Mouse (Mus musculus): Measurements from ENCODE around the gene Zdhhc17. TPM values are rescaled to one million over a fixed set of nuclear protein-coding genes. Genes with fewer than 3 reads are reported as not detected.

The Zdhhc17 gene
- 0.05 TPM in 1 of 2 replicates, not detected in the other for polyA plus RNA-seq (2012)

DNA sequence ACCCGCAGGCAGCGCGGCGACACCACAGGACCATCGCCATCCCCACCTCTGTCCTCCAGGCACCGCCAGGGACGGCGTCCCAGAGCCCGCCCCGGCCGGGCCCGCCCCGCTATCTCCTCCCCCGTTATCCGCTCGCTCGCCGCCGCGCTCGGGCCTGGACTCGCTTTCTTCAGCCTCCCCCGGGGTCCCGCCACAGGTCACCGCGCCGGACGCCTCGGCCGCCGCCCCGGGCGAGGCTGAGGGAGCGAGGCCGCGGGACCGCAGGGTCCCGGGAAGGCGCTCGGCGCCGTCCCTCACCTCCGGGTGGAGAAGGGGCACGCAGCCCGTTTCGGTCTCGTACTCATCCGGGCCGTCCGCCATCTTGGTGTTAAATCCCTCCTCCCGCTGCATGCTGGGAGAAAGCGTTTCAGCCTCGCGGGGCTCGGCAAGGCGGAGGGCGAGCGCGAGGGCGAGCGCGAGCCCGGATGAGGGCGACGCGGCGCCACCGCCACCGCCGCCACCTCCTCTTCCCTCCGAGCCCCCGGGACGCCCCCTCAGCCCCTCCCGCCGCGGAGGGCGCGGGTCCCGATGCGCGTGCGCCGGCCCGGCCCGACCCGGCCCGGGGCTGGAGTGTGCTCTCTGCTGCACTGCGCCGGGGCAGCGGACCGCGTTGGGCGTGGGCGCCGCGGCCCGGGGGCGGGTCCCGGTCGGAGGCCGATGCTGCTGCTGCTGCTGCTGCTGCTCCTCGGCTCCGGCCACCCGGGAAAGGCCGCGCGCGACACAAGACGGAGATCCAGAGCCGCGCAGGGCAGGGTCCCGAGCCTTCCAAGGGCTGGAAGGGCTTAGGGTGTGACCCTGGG lies at the start of gene Zdhhc17:
TSS of gene Zdhhc17 (minus strand) at position 500 of the 839 bp plus-strand sequence.
- peaks cover 44% of the 10 kb centered on the region for H3K27me3 ChIP-seq (ENCODE audit: control insufficient read depth)

DNA sequence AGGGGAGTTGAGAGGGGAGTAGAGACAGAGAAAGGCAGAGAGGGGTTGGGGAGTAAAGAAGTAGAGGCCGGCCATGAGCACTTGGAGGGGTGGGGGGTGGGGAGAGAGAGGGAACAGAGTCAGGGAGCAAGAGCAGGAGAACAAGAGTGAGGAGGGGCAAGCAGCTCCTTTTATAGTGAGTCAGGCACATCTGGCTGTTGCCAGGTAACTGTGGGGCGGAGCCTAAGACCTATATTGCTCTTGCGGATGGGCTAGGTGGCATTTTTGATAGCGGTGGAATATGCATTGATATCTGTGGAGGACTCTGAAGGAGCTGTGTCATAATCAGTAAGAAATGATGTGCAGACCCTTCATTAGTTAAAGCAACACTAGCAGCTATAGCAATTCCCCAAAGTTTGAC lies 45.8 kb upstream of the Zdhhc17 start:
- H3K27me3 ChIP-seq (ENCODE audit: control insufficient read depth) = no peaks in the 10 kb centered on the region
- H3K4me3 ChIP-seq (replicated peaks) = no peak overlapping the region
- no peak for TF ChIP-seq TAL1 (IDR thresholded peaks at IDR 0.05; ENCODE audit: low read length)
- no peak for TF ChIP-seq GATA1 (IDR thresholded peaks at IDR 0.05; ENCODE audit: low read length)
- H3K36me3 ChIP-seq (ENCODE audit: control insufficient read depth) = no peaks in the 10 kb centered on the region
- H3K9me3 ChIP-seq (ENCODE audit: control insufficient read depth, low read length) = no peaks in the 10 kb centered on the region
- no peaks in the 10 kb centered on the region for H3K4me1 ChIP-seq (ENCODE audit: control insufficient read depth)

More for the DNA sequence above, at the start of gene Zdhhc17:
- Histone ChIP-seq H3K4me1 (ENCODE audit: control insufficient read depth) (peaks cover 52% of the 10 kb centered on the region), H3K9me3 (ENCODE audit: control insufficient read depth, low read length) (no peaks in the 10 kb centered on the region), H3K36me3 (ENCODE audit: control insufficient read depth) (no peaks in the 10 kb centered on the region), H3K4me3 (replicated peaks) (peak within 1 kb of the TSS; percentile 95)
- TF ChIP-seq TAL1 (IDR thresholded peaks at IDR 0.05; ENCODE audit: low read length) (no peak), GATA1 (IDR thresholded peaks at IDR 0.05; ENCODE audit: low read length) (no peak)

DNA sequence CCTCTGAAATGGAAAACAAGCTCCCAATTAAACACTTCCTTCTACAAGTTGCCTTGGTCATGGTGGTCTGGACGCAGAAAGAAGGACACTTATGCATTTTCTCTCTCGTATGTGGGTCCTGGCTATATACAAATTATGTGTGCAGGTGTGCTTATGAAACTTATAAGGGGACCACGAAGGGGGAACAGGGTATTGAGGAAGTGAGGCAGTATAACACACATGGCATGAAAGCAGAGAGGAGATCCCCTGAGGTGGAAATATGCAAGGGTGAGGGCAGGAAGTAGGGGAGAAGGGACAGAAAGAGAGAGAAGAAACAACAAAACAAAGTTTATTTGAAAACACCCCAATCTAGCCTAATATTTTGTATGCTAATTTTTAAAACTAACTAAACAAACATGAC lies 41.7 kb upstream of the Zdhhc17 start:
- no peaks in the 10 kb centered on the region for H3K4me1 ChIP-seq (ENCODE audit: control insufficient read depth)
- TF ChIP-seq TAL1 (IDR thresholded peaks at IDR 0.05; ENCODE audit: low read length) (no peak), GATA1 (IDR thresholded peaks at IDR 0.05; ENCODE audit: low read length) (no peak)
- H3K9me3 ChIP-seq (ENCODE audit: control insufficient read depth, low read length) = no peaks in the 10 kb centered on the region
- H3K4me3 ChIP-seq (replicated peaks) = no peak overlapping the region
- no peaks in the 10 kb centered on the region for H3K36me3 ChIP-seq (ENCODE audit: control insufficient read depth)
- no peaks in the 10 kb centered on the region for H3K27me3 ChIP-seq (ENCODE audit: control insufficient read depth)

DNA sequence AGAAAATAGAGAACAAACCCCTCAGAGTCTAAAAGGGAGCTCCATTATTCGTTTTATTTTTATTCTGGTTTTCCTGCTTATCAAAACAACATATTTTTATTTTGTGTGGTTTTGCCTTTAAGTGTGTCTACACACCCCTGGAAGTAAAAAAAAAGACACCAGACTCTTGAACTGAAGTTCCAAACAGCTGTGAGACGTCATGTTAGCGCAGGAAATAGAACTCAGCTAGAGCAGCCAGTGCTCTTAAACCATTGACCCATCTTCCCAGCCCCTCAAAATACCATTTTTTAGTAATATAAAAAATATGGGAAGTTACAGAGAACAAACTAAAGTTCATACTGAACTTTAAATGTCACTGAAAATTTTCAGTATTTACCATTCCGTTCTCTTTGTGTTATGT lies 40.6 kb upstream of the Zdhhc17 start:
- no peaks in the 10 kb centered on the region for H3K9me3 ChIP-seq (ENCODE audit: control insufficient read depth, low read length)
- H3K4me1 ChIP-seq (ENCODE audit: control insufficient read depth) = no peaks in the 10 kb centered on the region
- H3K27me3 ChIP-seq (ENCODE audit: control insufficient read depth) = no peaks in the 10 kb centered on the region
- TF ChIP-seq TAL1 (IDR thresholded peaks at IDR 0.05; ENCODE audit: low read length) (no peak), GATA1 (IDR thresholded peaks at IDR 0.05; ENCODE audit: low read length) (no peak)
- no peaks in the 10 kb centered on the region for H3K36me3 ChIP-seq (ENCODE audit: control insufficient read depth)
- no peak overlapping the region for H3K4me3 ChIP-seq (replicated peaks)

DNA sequence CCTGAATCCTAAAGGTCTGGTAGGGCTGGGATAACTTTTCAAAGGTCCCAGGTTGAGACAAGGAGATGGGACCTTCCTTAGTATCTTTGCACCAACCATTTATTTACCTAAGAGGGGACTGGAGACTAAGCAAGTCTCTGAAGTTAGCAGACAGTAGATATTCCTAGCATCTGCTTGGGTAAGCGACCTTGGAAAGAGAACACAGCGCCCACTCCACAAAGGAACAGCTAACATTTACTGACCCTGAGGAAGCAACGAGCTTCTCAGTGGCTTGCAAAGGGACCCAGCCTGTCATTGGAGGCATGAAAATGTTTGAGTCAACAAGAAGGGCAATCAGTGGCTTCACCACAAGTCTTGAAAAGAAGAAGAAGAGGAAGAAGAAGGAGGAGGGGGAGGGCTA lies 40.1 kb upstream of the Zdhhc17 start:
- no peaks in the 10 kb centered on the region for H3K36me3 ChIP-seq (ENCODE audit: control insufficient read depth)
- no peaks in the 10 kb centered on the region for H3K9me3 ChIP-seq (ENCODE audit: control insufficient read depth, low read length)
- H3K4me3 ChIP-seq (replicated peaks) = no peak overlapping the region
- TF ChIP-seq TAL1 (IDR thresholded peaks at IDR 0.05; ENCODE audit: low read length) = no peak
- TF ChIP-seq GATA1 (IDR thresholded peaks at IDR 0.05; ENCODE audit: low read length) = no peak
- no peaks in the 10 kb centered on the region for H3K27me3 ChIP-seq (ENCODE audit: control insufficient read depth)
- no peaks in the 10 kb centered on the region for H3K4me1 ChIP-seq (ENCODE audit: control insufficient read depth)

DNA sequence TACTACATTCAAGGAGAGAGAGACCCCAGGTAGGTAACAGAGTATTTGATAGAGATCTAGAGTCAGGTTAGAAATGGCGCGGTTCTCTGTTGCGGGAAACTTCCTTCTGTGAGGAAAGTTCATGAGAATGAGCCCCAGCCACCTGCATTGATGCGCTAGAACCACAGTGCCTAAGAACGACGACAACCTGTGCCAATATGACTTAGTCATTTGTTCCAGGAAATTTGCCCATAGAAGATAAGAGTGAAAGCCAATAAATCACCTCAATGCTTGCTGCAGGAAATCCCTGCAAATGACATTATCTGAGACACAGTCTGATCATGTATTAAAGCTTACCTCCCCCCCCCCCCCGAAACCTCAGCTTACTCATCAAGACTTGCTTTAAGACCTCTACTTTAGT lies 38.0 kb upstream of the Zdhhc17 start:
- H3K4me3 ChIP-seq (replicated peaks) = no peak overlapping the region
- H3K4me1 ChIP-seq (ENCODE audit: control insufficient read depth) = no peaks in the 10 kb centered on the region
- H3K9me3 ChIP-seq (ENCODE audit: control insufficient read depth, low read length) = peaks cover 8% of the 10 kb centered on the region
- no peaks in the 10 kb centered on the region for H3K36me3 ChIP-seq (ENCODE audit: control insufficient read depth)
- TF ChIP-seq GATA1 (IDR thresholded peaks at IDR 0.05; ENCODE audit: low read length) (no peak), TAL1 (IDR thresholded peaks at IDR 0.05; ENCODE audit: low read length) (no peak)
- no peaks in the 10 kb centered on the region for H3K27me3 ChIP-seq (ENCODE audit: control insufficient read depth)

DNA sequence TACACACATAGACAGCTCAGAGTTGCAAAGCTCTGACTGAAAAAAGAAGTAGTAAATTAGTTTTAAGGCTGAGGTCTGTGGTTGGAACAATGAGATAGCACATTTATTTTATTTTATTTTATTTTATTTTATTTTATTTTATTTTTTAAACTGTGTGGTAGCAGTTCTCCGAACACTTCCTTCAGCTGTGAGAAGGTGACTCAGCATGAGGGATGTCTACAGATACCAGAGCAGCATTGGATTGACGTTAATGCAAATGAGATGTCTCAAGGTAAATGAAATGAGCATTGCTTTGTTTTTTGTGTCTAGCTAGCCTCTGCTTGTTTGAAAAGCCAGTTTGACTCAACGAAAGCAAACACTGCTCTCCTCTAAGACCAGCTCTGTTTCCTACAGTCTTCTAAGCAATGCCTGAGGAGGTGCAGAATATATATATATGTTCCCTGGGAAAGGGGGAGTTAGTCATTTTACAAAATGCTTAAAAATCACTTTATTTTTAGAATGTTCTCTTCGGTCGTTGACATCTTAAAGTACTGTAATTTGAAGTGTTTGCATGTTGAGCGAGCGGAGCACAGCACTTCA lies 30.2 kb upstream of the Zdhhc17 start:
- Histone ChIP-seq H3K27me3 (ENCODE audit: control insufficient read depth) (no peaks in the 10 kb centered on the region), H3K4me3 (replicated peaks) (no peak overlapping the region), H3K36me3 (ENCODE audit: control insufficient read depth) (no peaks in the 10 kb centered on the region), H3K4me1 (ENCODE audit: control insufficient read depth) (no peaks in the 10 kb centered on the region), H3K9me3 (ENCODE audit: control insufficient read depth, low read length) (peaks cover 8% of the 10 kb centered on the region)
- no peak for TF ChIP-seq TAL1 (IDR thresholded peaks at IDR 0.05; ENCODE audit: low read length)
- TF ChIP-seq GATA1 (IDR thresholded peaks at IDR 0.05; ENCODE audit: low read length) = no peak

DNA sequence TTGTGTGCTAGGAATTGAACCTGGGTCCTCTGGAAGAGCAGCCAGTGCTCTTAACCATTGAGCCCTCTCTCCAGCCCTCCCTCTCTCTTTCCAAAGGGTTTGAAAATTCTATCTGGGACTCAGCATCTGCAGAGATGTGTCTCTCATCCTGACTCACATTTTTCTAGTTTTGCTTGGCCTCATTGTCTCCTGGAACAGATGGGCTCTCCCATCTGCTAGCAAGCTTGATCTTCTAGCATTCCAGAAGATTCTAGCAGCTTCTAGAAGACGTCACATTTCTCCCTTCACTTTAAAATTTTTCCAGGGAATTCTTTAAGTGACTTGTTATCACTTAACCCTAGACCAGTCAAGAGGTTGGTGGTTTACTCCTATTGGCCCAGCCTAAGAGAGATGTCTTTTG lies 26.9 kb upstream of the Zdhhc17 start:
- no peaks in the 10 kb centered on the region for H3K36me3 ChIP-seq (ENCODE audit: control insufficient read depth)
- no peaks in the 10 kb centered on the region for H3K27me3 ChIP-seq (ENCODE audit: control insufficient read depth)
- no peak overlapping the region for H3K4me3 ChIP-seq (replicated peaks)
- no peaks in the 10 kb centered on the region for H3K9me3 ChIP-seq (ENCODE audit: control insufficient read depth, low read length)
- no peak for TF ChIP-seq GATA1 (IDR thresholded peaks at IDR 0.05; ENCODE audit: low read length)
- no peak for TF ChIP-seq TAL1 (IDR thresholded peaks at IDR 0.05; ENCODE audit: low read length)
- H3K4me1 ChIP-seq (ENCODE audit: control insufficient read depth) = no peaks in the 10 kb centered on the region

DNA sequence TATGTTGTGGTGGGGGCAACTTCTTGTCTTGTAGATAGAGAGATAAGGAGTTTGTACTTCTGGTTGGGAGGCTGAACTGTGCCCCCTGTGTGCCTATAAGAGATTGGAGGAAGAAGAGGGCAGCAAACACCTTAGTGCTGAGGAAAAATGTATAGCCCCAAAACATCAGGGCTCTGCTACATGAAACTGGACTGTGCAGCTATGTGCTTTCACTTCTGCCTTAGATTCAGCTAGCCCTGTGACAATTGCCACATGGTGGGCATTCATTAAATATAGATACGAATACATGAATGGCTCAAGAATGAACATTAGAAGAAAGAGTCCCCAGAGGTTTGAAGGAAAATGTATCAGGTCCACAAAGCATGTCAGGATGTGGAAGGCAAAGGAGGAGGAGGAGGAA lies 25.2 kb upstream of the Zdhhc17 start:
- H3K36me3 ChIP-seq (ENCODE audit: control insufficient read depth) = no peaks in the 10 kb centered on the region
- H3K9me3 ChIP-seq (ENCODE audit: control insufficient read depth, low read length) = no peaks in the 10 kb centered on the region
- TF ChIP-seq TAL1 (IDR thresholded peaks at IDR 0.05; ENCODE audit: low read length) (no peak), GATA1 (IDR thresholded peaks at IDR 0.05; ENCODE audit: low read length) (no peak)
- no peak overlapping the region for H3K4me3 ChIP-seq (replicated peaks)
- H3K27me3 ChIP-seq (ENCODE audit: control insufficient read depth) = no peaks in the 10 kb centered on the region
- no peaks in the 10 kb centered on the region for H3K4me1 ChIP-seq (ENCODE audit: control insufficient read depth)
